Mouse (Mus musculus) MEL (cell line): ENCODE results near the gene Dock4.

Source experiments
- CTCF ChIP-seq, 3 experiments: IDR thresholded peaks in 2 of 3; conservative IDR thresholded peaks in 1 of 3; 2 replicates each; pipeline ENCODE4 v1.5.1; 2011 to 2012; ENCODE audit warnings: low read length in 3 of 3, low read depth in 2 of 3, mild to moderate bottlenecking in 2 of 3, improper control_type of control experiment in 1 of 3, inconsistent platforms in 1 of 3, mixed read lengths in 1 of 3, moderate library complexity in 1 of 3; ENCODE audit not compliant: control insufficient read depth in 1 of 3, insufficient read depth in 1 of 3, poor library complexity in 1 of 3, severe bottlenecking in 1 of 3
- EP300 ChIP-seq, 2 experiments: IDR thresholded peaks; 2 replicates each; pipeline ENCODE4 v1.6.1; 2011; ENCODE audit warnings: improper control_type of control experiment in 2 of 2, low read length in 2 of 2, low read depth in 1 of 2, mild to moderate bottlenecking in 1 of 2
- GABPA ChIP-seq: IDR thresholded peaks from 2 replicates; pipeline ENCODE4 v1.6.1; 2012; ENCODE audit warnings: low read depth, mild to moderate bottlenecking, inconsistent platforms, low read length, improper control_type of control experiment, moderate library complexity
- GATA1 ChIP-seq: IDR thresholded peaks from 2 replicates; pipeline ENCODE4 v1.6.1; 2011; ENCODE audit warnings: low read depth, low read length, improper control_type of control experiment
- HCFC1 ChIP-seq: IDR thresholded peaks from 2 replicates; pipeline ENCODE4 v1.6.1; 2012; ENCODE audit warnings: low read depth, mild to moderate bottlenecking, inconsistent platforms, low read length, improper control_type of control experiment, moderate library complexity
- MAFK ChIP-seq: IDR thresholded peaks from 2 replicates; pipeline ENCODE4 v1.6.1; 2011; ENCODE audit warnings: low read depth, mild to moderate bottlenecking, low read length, improper control_type of control experiment, borderline replicate concordance
- MAZ ChIP-seq: IDR thresholded peaks from 2 replicates; pipeline ENCODE4 v1.6.1; 2012; ENCODE audit warnings: low read depth, mild to moderate bottlenecking, inconsistent platforms, low read length, improper control_type of control experiment
- MEF2A ChIP-seq: IDR thresholded peaks from 2 replicates; pipeline ENCODE4 v1.6.1; 2014; ENCODE audit warnings: low read depth, mild to moderate bottlenecking, inconsistent platforms, low read length, improper control_type of control experiment; ENCODE audit not compliant: poor library complexity, insufficient replicate concordance, severe bottlenecking; ENCODE audit errors: extremely low read depth
- NELFE ChIP-seq: IDR thresholded peaks from 2 replicates; pipeline ENCODE4 v1.6.1; 2011; ENCODE audit warnings: low read depth, low read length, improper control_type of control experiment
- NRF1 ChIP-seq: IDR thresholded peaks from 2 replicates; pipeline ENCODE4 v1.6.1; 2014; ENCODE audit warnings: low read depth, mild to moderate bottlenecking, inconsistent platforms, low read length, improper control_type of control experiment, moderate library complexity; ENCODE audit not compliant: poor library complexity, insufficient read depth, severe bottlenecking
- POLR2A ChIP-seq, 2 experiments: IDR thresholded peaks; 2 replicates each; pipeline ENCODE4 v1.6.1; 2011 to 2012; ENCODE audit warnings: low read length in 2 of 2, mild to moderate bottlenecking in 2 of 2, control low read depth in 1 of 2, improper control_type of control experiment in 1 of 2, low read depth in 1 of 2, moderate library complexity in 1 of 2; ENCODE audit not compliant: control insufficient read depth in 1 of 2, insufficient read depth in 1 of 2, poor library complexity in 1 of 2
- POLR2AphosphoS5 ChIP-seq: IDR thresholded peaks from 2 replicates; pipeline ENCODE4 v1.6.1; 2012; ENCODE audit warnings: low read depth, borderline replicate concordance, mild to moderate bottlenecking, inconsistent platforms, low read length, moderate library complexity, mixed read lengths
- RAD21 ChIP-seq: IDR thresholded peaks from 2 replicates; pipeline ENCODE4 v1.6.1; 2011; ENCODE audit warnings: mild to moderate bottlenecking, low read depth, low read length, improper control_type of control experiment
- TCF12 ChIP-seq: IDR thresholded peaks from 2 replicates; pipeline ENCODE4 v1.6.1; 2014; ENCODE audit warnings: low read depth, mild to moderate bottlenecking, inconsistent platforms, low read length, improper control_type of control experiment, moderate library complexity

DNA sequence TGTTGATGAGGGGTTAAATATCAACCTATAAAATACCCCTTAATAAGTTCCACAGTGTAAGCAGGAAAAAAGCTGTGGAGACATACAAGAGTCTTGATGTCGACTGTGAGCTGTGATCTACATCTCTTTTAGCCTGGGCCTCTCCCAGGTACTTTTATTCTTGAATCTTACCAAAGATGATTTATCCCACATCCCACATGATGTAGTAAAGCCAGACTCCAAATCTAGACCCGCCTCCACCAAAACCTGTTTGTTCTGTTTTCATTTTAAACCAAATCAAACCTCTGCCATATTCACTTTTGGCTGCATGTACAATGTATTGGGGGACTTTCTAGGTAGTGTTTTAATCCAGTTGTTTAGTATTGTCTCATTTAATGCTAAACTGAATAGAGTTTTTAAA, 187.5 kb downstream of the Dock4 start:
- no peak for TF ChIP-seq RAD21
- no peak for TF ChIP-seq POLR2AphosphoS5
- no peak for TF ChIP-seq CTCF (IDR thresholded peaks at IDR 0.05 in 2 of 3, conservative IDR thresholded peaks at IDR 0.05 in 1 of 3; ENCODE audit: control insufficient read depth in 1 of 3, insufficient read depth in 1 of 3, low read depth in 2 of 3, low read length in 3 of 3, poor library complexity in 1 of 3, severe bottlenecking in 1 of 3)
- TF ChIP-seq EP300 (IDR thresholded peaks at IDR 0.05; ENCODE audit: low read depth in 1 of 2, low read length in 2 of 2): no peak
- TF ChIP-seq MAFK: no peak
- no peak for TF ChIP-seq TCF12
- TF ChIP-seq GATA1: no peak
- TF ChIP-seq MEF2A: no peak
- TF ChIP-seq HCFC1: no peak
- TF ChIP-seq NRF1: no peak
- TF ChIP-seq POLR2A (IDR thresholded peaks at IDR 0.05; ENCODE audit: control insufficient read depth in 1 of 2, insufficient read depth in 1 of 2, low read depth in 1 of 2, low read length in 2 of 2, poor library complexity in 1 of 2): no peak
- TF ChIP-seq MAZ: no peak
- TF ChIP-seq GABPA: no peak
- TF ChIP-seq NELFE: no peak
